Mouse (Mus musculus) small intestine, adult 10 weeks (tissue): Measurements from ENCODE around the gene Adgrg1. TPM values are rescaled to one million over a fixed set of nuclear protein-coding genes. Genes with fewer than 3 reads are reported as not detected.

Experiments
- polyA plus RNA-seq: library from polyadenylated mRNA; stranded (reverse); fragments of 350-450 nt; fragmentation: Illumina TruSeq; extraction: RNeasy Lipid Tissue Mini Kit (QIAGEN cat#74804); gene quantifications from one replicate; pipeline ENCODE4 v1.2.3, GENCODE M21; 2014; ENCODE audit warnings: low replicate concordance

Gene Adgrg1
- polyA plus RNA-seq: 1.0 TPM

DNA sequence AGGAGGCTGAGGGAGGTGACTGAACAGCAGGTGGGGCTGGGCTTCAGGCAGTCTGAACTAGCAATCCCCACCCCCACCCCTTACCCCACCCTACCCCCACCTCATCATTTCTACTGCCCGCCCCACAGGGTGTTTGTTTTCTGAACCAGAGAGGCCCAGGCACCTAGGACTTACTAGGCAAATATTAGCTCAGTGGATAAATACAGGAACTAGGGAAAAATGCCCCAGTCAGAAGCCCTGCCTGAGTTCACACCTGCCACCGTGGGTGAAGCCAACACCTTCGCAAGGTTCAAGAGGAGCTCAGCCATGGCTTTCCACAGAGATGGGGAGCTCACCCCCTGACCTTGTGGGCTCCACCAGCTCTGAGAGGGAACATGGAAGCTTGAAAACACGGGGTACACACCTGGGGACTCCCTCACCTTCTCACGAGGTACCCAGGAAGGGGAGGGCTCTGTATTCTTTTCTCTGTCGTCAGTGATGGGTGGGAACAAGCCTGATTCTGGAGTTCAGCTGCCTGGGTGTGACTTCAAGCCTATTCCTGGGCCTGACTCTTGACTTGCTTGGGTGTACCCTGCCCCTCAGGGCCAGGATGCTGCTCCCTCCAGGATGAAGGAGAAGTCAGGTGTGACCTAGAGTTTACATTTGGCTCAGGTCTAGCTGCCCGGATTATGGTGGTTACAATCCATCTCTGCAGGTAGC is at the start of gene Adgrg1:
Gene Adgrg1 (plus strand): TSS at position 285 of the 699 bp plus-strand sequence.

GRCm38 (mm10) chr8:95017451-95017850 is 42.9 kb downstream of the Adgrg1 start, which contains the start of gene Adgrg3:
Adgrg3 (plus strand) TSS chr8:95017692.

DNA sequence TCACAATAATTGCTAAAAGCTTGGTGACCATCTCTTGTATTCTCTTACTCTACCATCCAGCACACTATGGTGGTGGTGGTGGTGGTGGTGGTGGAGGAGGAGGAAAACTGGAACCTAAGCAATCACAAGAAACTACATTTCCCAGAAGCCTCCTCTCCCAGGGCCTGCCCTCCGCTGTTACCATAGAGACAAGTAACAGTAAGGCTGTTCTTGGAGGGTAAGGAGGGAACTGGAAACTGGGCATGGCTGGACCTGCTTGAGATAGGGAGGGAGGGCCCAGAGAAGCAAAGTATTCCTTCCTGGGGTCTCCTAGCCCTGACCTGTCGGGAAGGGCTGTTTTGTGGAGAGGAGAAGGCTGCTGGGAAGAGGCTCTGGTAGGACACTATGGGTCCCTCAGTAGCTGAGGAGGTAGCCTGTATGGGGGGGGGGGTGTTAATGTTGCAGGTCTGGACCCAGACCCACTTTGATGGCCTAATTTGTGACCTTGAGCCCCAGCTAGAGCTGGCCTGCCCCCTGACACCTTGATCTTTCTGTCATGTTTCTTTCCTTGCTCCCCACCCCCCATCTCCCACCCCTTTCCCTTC is 80.5 kb downstream of the Adgrg1 start, which contains the start of gene Drc7:
Gene Drc7 (plus strand): TSS at position 177 of the 584 bp plus-strand sequence.

Other genes starting within 250 kb of the Adgrg1 start
- 7.0 TPM for gene Ccl22, start 229.2 kb upstream of the Adgrg1 start, polyA plus RNA-seq
- 2.0 TPM for gene Cx3cl1, start 202.7 kb upstream of the Adgrg1 start, polyA plus RNA-seq
- not detected for gene Ccl17, start 164.3 kb upstream of the Adgrg1 start, polyA plus RNA-seq
- 7.1 TPM for gene Coq9, start 136.4 kb upstream of the Adgrg1 start, polyA plus RNA-seq
- gene Ciapin1, start 136.4 kb upstream of the Adgrg1 start, polyA plus RNA-seq: 10.5 TPM
- 2.0 TPM for gene Polr2c, start 117.3 kb upstream of the Adgrg1 start, polyA plus RNA-seq
- 6.8 TPM for gene Dok4, start 98.4 kb upstream of the Adgrg1 start, polyA plus RNA-seq
- not detected for gene Ccdc102a, start 56.7 kb upstream of the Adgrg1 start, polyA plus RNA-seq
- 0.41 TPM for gene Adgrg5, start 51.1 kb upstream of the Adgrg1 start, polyA plus RNA-seq
- gene Adgrg3, start 42.9 kb downstream of the Adgrg1 start, polyA plus RNA-seq: 0.48 TPM
- gene Drc7, start 80.4 kb downstream of the Adgrg1 start, polyA plus RNA-seq: not detected
- gene Katnb1, start 106.4 kb downstream of the Adgrg1 start, polyA plus RNA-seq: not detected
- 1.7 TPM for gene Kifc3, start 228.1 kb downstream of the Adgrg1 start, polyA plus RNA-seq